Mouse (Mus musculus) lung, postnatal 0 days (tissue): Measurements from ENCODE around the gene Hist1h2bk. TPM values are rescaled to one million over a fixed set of nuclear protein-coding genes. Genes with fewer than 3 reads are reported as not detected.

Source experiments
- ATAC-seq: fragments of 200-750 bp; cut with Nextera tagmentation; 2 replicates; pipeline ENCODE4 v1.8.0; 2017; ENCODE audit warnings: moderate library complexity
- DNase-seq: peaks from one replicate; pipeline ENCODE4 v3.0.0-alpha.2; 2016; ENCODE audit warnings: low spot score
- H3K27ac ChIP-seq: fragments of 300-500 bp; sonication (generic); 2 replicates; pipeline ENCODE4 v1.5.1; 2014; ENCODE audit warnings: antibody characterized with exemption, mild to moderate bottlenecking, low read length, mixed read lengths
- H3K27me3 ChIP-seq: fragments of 300-500 bp; sonication (generic); replicated peaks from 2 replicates; pipeline ENCODE4 v1.6.1; 2014; ENCODE audit warnings: low read length, mixed read lengths; ENCODE audit not compliant: insufficient read depth
- H3K36me3 ChIP-seq: fragments of 300-500 bp; sonication (generic); 2 replicates; pipeline ENCODE4 v1.6.1; 2014; ENCODE audit warnings: low read length, mixed read lengths; ENCODE audit not compliant: insufficient read depth
- H3K4me1 ChIP-seq: fragments of 300-500 bp; sonication (generic); 2 replicates; pipeline ENCODE4 v1.6.1; 2014; ENCODE audit warnings: antibody characterized with exemption, low read depth, low read length, mixed read lengths; ENCODE audit not compliant: insufficient read depth
- H3K4me2 ChIP-seq: fragments of 300-500 bp; sonication (generic); replicated peaks from 2 replicates; pipeline ENCODE4 v1.6.1; 2014; ENCODE audit warnings: low read depth, mild to moderate bottlenecking, low read length, moderate library complexity, mixed read lengths
- H3K4me3 ChIP-seq: fragments of 300-500 bp; sonication (generic); 2 replicates; pipeline ENCODE4 v1.5.1; 2014; ENCODE audit warnings: low read depth, low read length
- H3K9ac ChIP-seq: fragments of 300-500 bp; sonication (generic); replicated peaks from 2 replicates; pipeline ENCODE4 v1.6.1; 2014; ENCODE audit warnings: low read depth, mild to moderate bottlenecking
- H3K9me3 ChIP-seq: fragments of 300-500 bp; sonication (generic); 2 replicates; pipeline ENCODE4 v1.6.1; 2016; ENCODE audit warnings: low read length, mixed read lengths
- CTCF ChIP-seq: IDR thresholded peaks from 2 replicates; pipeline ENCODE4 v1.5.1; 2016; ENCODE audit warnings: antibody characterized with exemption, mild to moderate bottlenecking
- EP300 ChIP-seq: IDR thresholded peaks from 2 replicates; pipeline ENCODE4 v1.6.1; 2016; ENCODE audit warnings: antibody characterized with exemption, mild to moderate bottlenecking, control low read depth
- WGBS: fragments of 180-500 bp; shearing (Covaris S2); extraction: QIAGEN DNeasy Blood & Tissue Kit; methylation state at CpG from one replicate; pipeline ENCODE4 v1.1.7; 2014; 5-methylcytosine and 5-hydroxymethylcytosine counted together
- polyA plus RNA-seq: library from polyadenylated mRNA; unstranded; fragments of >200 nt; fragmentation: Nextera tagmentation; extraction: Ambion mirVana; gene quantifications from 2 replicates; pipeline ENCODE4 v1.2.1, GENCODE M21; 2015

The Hist1h2bk gene
- polyA plus RNA-seq, 1 experiment from 2014 or later = 0.45 TPM

DNA sequence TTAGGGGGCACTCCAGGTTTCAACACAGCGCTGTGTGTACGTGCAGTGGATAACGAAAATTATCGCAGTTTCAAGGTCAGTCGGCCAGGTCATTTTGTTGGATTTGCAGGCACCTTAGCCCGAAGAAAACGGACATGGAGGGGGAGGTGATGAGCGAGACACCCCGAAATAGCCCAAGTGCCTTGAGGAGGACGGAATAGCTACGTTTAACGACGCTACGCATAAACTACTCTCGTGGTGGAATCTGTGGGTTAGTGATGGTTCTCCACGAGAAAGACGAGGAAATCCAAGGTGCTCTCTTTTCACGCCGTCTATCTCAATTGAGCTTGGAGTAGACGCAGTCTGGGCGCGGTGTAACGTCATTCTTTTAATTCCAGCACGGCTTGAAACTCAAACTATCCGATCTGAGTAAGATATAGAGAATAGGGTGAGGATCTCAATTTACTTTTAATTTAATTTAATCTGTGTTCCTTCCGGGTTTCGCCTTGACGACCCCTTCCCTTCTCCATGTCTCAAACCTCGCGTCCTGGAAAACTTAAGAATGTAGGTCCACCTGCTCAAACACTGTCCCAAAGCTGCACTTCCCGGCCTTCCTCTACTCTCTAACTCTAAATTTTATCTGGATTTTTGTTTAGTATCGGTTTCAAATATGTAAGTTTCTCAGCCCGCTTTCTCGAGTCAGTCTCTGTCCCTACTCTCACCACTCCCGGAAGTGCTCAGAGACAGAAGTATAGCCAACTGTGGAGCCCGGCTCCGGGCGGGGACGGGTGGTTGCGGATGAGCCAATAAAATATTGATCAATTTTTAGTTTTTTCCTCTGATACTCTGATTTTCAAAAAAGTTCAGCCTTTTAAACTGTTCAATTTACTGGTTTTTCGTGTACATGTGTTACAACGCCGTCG is 15.5 kb upstream of the Hist1h2bk start:
- TF ChIP-seq CTCF = no peak
- no peak for TF ChIP-seq EP300
- ATAC-seq (peak; percentile 39; the same call in 1 of the 2 replicates), DNase-seq (peak; percentile 58)
- H3K4me3 ChIP-seq = peak overlapping the region; percentile 51
- H3K27ac ChIP-seq = no peak overlapping the region
- H3K4me2 ChIP-seq = peak overlapping the region; percentile 76
- no peaks in the 10 kb centered on the region for H3K9me3 ChIP-seq
- WGBS = under 1% methylated on average over 44 of the region's 44 CpGs
- no peaks in the 10 kb centered on the region for H3K4me1 ChIP-seq
- peaks cover 3% of the 10 kb centered on the region for H3K27me3 ChIP-seq
- H3K36me3 ChIP-seq = no peaks in the 10 kb centered on the region
- H3K9ac ChIP-seq = peak overlapping the region; percentile 26; the same call in 1 of the 2 replicates

DNA sequence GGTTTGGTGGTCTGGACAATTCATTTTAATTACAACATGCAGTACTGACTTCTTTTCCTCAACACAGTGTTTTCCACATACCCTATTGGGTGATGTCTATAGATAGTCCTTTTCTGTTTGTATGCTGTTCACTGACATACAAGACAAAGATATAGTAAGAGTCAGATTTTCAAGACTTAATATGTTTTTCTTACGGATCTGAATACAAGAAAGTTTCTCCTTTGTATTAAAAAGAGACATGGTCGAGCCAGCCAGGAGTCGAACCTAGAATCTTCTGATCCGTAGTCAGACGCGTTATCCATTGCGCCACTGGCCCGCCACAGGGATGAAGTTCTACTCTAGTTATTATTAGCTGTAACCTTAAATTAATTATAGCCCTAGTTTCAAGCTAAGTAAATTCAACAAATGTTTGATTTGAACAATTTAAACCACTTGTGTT is 14.8 kb upstream of the Hist1h2bk start:
- peak overlapping the region; percentile 76 for H3K4me2 ChIP-seq
- H3K9me3 ChIP-seq = no peaks in the 10 kb centered on the region
- H3K36me3 ChIP-seq = no peaks in the 10 kb centered on the region
- peak; percentile 77 for DNase-seq
- 0% methylated on average over 8 of the region's 8 CpGs for WGBS
- TF ChIP-seq EP300 (no peak; the same call in 1 of the 2 replicates), CTCF (no peak)
- no peaks in the 10 kb centered on the region; the same call in 1 of the 2 replicates for H3K27me3 ChIP-seq
- H3K9ac ChIP-seq = no peak overlapping the region; the same call in 1 of the 2 replicates
- peak; percentile 65 for ATAC-seq
- H3K4me3 ChIP-seq = peak overlapping the region; percentile 51
- peaks cover 2% of the 10 kb centered on the region; the same call in 1 of the 2 replicates for H3K4me1 ChIP-seq
- H3K27ac ChIP-seq = no peak overlapping the region

DNA sequence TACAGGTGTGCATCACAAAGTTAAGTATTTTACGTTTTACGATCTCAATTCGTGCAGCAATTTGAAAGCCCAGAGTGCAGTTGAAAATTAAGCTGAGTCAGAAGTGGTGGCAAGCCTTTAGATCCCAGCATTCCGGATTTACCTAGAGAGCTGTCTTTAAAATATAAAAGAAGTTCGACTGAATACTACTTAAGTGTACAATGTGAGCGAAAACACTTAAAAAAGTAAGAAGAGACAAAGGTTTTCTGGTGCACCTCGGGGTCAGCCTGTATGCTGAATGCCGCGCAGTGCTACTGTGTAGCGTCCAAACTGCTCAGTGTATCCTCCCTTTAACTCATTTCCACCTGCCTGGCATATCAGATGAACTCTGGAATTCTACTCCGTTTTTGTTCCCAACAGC is 14.1 kb upstream of the Hist1h2bk start:
- Histone ChIP-seq H3K9ac (peak overlapping the region; percentile 43), H3K27me3 (no peaks in the 10 kb centered on the region; the same call in 1 of the 2 replicates), H3K4me1 (peaks cover 4% of the 10 kb centered on the region; the same call in 1 of the 2 replicates), H3K4me3 (peak overlapping the region; percentile 51), H3K9me3 (no peaks in the 10 kb centered on the region), H3K36me3 (no peaks in the 10 kb centered on the region), H3K27ac (no peak overlapping the region; the same call in 1 of the 2 replicates), H3K4me2 (peak overlapping the region; percentile 76)
- 0 out of 2 replicates have a peak, but pooled peaks have one; percentile 34 for ATAC-seq
- 1% methylated on average over 11 of the region's 11 CpGs for WGBS
- DNase-seq = no peak
- TF ChIP-seq CTCF (no peak), EP300 (no peak)

DNA sequence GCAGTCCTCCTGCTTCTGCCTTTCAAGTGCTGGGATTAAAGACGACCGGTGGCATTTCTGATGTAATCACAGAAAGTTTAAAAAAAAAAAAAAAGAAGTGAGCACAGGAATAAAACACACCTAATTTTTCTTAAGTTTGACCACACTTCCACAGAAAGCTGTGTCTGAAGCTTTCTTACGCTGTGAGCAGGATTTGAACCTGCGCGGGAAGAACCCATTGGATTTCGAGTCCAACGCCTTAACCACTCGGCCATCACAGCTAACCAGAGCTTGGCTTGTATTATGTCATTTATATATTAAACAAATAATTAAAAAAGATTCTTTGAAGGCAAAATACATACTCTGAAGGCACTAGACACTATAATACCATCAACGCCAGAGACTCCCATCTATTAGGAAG is 13.4 kb upstream of the Hist1h2bk start:
- TF ChIP-seq CTCF (no peak), EP300 (peak; percentile 39; the same call in 1 of the 2 replicates)
- H3K4me2 ChIP-seq = peak overlapping the region; percentile 76
- DNase-seq (peak; percentile 89), ATAC-seq (peak; percentile 77)
- no peak overlapping the region for H3K27ac ChIP-seq
- 0% methylated on average over 9 of the region's 9 CpGs for WGBS
- H3K36me3 ChIP-seq = no peaks in the 10 kb centered on the region
- no peaks in the 10 kb centered on the region for H3K9me3 ChIP-seq
- peak overlapping the region; percentile 51 for H3K4me3 ChIP-seq
- H3K27me3 ChIP-seq = no peaks in the 10 kb centered on the region
- peak overlapping the region; percentile 43; the same call in 1 of the 2 replicates for H3K9ac ChIP-seq
- peaks cover 4% of the 10 kb centered on the region; the same call in 1 of the 2 replicates for H3K4me1 ChIP-seq

DNA sequence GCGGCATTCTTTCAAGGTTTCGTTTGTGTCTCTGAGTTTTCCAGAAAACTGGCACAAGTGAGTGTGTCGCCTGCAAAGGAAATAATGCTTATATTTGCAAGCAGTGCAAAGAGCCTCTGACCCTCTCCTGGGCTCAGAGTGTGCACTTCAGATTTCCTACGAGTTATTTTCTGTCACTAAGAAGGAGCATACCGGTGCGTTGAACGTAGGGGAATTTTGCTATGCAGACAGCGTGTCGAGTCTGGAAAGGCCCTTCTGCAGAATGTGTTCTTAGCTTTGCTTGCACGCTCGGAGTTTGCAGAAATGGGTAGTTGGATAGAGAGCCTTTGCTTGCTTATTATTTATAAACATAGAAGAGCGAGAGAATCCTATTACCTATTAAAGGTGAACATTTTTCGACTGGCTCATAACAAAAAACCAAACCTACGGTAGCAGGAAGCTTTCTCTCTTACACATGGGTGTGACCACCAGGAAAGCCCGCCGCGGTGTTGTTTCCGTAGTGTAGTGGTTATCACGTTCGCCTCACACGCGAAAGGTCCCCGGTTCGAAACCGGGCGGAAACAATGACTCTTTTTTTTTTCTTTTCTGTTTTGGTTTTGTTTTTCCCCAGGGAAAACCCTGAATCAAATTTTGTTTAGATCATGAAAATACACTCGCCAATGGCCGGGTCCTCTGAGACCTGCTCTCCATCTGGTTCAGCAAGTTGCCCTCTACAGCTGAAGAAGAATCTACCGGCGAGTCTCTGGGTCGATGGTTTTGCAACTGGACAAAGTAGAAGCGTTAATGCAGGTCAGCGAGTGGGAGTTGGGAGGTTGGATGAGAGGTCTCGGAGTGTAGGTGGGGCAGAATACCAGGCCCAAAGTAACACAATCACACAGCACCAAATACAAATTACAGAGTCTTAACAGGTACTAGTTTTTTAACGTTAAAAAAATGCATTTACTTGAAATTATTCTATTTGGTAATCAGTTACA is 9.3 kb upstream of the Hist1h2bk start:
- no peak for TF ChIP-seq CTCF
- TF ChIP-seq EP300 = no peak
- no peaks in the 10 kb centered on the region for H3K9me3 ChIP-seq
- DNase-seq (peak; percentile 82), ATAC-seq (peak; percentile 62)
- no peak overlapping the region for H3K27ac ChIP-seq
- peak overlapping the region; percentile 51 for H3K4me3 ChIP-seq
- peak overlapping the region; percentile 65 for H3K4me2 ChIP-seq
- 3% methylated on average over 35 of the region's 35 CpGs for WGBS
- peak overlapping the region; percentile 26 for H3K9ac ChIP-seq
- peaks cover 4% of the 10 kb centered on the region; the same call in 1 of the 2 replicates for H3K4me1 ChIP-seq
- H3K27me3 ChIP-seq = no peaks in the 10 kb centered on the region
- H3K36me3 ChIP-seq = no peaks in the 10 kb centered on the region
